Mouse (Mus musculus): ENCODE data around the gene Fchsd2. TPM values are rescaled to one million over a fixed set of nuclear protein-coding genes. Genes with fewer than 3 reads are reported as not detected.
"Not testable (repeated sequence)": the region's sequence is repeated elsewhere in the genome, so short reads cannot be mapped to it uniquely, and the experiment has no call there.

Fchsd2 gene
- total RNA-seq, 2 experiments from 2014 or later: 6.7 to 7.4 TPM

- no peak for DNase-seq
Measured at GRCm38 (mm10) chr7:101114328-101114727, 21.7 kb downstream of the Fchsd2 start.

DNA sequence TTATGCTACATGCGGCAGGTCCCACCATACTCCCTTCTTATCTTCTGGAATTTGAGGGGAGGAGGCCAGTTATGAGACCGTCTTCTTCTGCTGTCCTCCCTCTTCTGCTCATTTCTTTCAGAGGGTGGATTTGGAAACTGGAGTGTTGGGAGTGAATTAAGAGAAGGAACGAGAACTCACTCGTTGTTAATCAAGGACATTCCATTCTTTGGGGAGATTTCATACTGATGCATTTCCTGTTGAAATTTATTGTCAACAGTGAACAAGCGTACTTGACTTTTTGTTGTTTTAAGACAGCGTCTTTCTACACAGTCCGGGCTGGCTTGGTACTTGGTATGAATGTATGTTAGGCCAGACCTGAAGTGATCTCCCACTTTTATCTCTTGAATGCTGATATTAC is 26.7 kb downstream of the Fchsd2 start:
- DNase-seq: no peak

GRCm38 (mm10) chr7:101123579-101124347 is 31.1 kb downstream of the Fchsd2 start:
- DNase-seq: no peak

DNA sequence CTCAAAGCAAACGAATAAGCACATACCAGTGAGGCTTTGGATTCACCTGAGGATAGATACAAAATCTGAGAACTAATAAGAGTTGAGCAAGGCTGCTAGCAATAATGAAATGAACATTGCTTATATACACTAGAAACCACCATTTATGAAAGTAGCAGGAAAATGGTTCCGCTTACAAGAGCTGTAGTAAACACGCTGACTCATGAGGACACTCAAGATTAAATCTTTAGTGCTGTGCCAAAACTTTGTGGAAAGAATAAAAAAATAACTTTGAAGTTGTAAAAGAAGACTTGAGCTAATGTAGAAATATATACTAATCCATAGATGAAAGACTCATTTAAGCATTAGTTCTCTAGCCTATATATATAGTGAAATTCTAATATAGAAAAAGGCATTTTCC is 35.1 kb downstream of the Fchsd2 start:
- DNase-seq: no peak

DNA sequence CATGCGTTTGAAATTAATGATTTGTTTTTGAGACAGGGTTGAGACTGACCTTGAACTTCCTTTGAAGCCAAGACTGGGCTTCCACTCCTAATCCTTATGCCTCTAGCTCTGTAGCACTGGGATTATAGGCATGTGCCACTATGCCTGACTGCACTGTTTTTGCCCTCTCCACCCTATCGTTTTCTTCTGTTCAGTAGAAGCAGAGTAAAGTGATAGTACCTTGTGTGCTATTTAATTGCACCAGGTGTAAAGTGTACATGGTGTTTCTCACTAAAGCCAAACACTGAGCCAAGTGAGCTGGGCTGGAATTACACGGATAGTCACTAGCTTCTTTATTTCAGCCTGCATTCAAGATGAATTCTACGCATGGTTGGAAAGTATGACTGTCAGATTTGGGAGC is 35.9 kb downstream of the Fchsd2 start:
- no peak for DNase-seq

- DNase-seq: no peak
Measured at GRCm38 (mm10) chr7:101130646-101131045, 38.0 kb downstream of the Fchsd2 start.

GRCm38 (mm10) chr7:101131281-101131680 is 38.6 kb downstream of the Fchsd2 start:
- DNase-seq: no peak

GRCm38 (mm10) chr7:101133591-101133990 is 40.9 kb downstream of the Fchsd2 start:
- no peak for DNase-seq

GRCm38 (mm10) chr7:101134117-101134516 is 41.5 kb downstream of the Fchsd2 start:
- DNase-seq: no peak

DNA sequence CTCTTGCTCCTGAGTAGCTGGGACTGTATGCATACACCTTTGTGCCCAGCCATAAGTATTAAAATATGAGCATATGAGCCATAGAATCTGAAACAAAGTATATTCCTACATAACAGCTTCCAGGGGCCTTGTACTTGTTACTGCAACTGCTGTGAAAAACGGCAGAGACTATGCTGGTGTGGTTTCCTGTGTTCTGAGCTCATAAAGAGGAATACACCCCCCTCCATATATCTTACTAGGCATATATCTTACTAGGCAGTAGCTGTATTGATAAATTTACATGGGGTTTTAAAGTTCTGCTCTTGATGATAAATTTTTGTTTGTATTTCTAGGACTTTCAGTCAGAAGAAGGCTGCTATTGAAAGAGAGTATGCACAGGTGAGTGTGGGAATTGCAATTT is 46.2 kb downstream of the Fchsd2 start:
- DNase-seq: no peak

DNA sequence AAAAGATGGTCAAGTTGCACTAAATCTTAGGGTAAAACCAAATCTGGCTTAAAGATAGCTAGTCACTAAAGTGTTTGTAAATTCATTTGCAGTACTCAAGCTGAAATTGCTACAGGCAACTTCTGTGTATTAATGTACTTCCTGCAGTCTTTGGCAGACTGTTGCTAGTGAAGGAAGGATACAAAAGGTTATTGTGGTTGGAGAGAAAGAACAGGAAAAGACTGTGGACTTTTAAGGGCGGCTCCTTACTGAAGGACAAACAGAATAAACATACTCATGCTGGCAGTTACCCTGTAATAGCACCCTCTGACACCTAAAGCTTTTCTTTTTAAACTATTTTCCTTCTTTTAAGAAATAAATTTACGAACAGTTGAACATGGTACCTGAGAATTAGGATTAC is 50.2 kb downstream of the Fchsd2 start:
- DNase-seq: no peak

GRCm38 (mm10) chr7:101144222-101144621 is 51.6 kb downstream of the Fchsd2 start:
- DNase-seq: no peak

GRCm38 (mm10) chr7:101149039-101149438 is 56.4 kb downstream of the Fchsd2 start:
- no peak for DNase-seq

DNA sequence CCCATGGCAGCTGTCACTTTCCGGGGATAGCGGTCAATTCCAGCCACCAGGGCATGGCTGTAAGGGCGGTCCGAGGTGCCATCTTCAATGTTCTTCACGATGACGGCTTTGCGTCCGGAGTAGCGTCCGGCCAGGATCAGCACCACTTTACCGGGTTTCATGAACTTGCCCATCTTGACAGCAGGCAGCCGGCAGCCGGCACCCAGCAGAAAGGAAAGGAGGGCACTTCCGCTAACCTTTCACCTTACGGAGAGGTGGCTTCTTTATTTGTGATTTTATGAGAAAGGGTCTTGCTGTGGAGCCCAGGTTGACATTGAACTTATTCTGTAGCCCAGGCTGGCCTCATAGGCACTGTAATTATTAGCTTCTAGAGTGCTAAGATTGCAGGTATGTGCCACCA is 62.2 kb downstream of the Fchsd2 start:
- DNase-seq: not testable (repeated sequence)

- no peak for DNase-seq
Measured at GRCm38 (mm10) chr7:101155284-101155683, 62.6 kb downstream of the Fchsd2 start.

DNA sequence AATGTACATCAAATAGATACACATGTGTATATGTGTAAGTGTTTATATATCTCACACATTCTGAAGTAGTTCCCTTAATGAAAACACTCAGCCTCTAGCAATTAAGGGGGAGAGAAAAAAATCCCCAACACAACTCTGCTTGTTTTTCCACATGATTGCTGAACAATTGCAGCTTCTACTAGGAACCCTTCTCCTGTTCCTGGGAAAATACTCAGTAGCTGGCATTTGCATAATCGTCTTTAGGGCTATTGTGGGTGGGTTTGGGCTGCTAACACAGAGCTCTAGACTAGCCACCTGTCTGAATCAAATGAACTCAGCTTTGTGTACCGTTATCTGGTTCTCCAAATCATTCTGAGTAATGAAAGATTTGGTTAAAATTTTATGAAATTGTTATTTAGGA is 67.6 kb downstream of the Fchsd2 start:
- no peak for DNase-seq

GRCm38 (mm10) chr7:101162781-101163180 is 70.1 kb downstream of the Fchsd2 start:
- no peak for DNase-seq

DNA sequence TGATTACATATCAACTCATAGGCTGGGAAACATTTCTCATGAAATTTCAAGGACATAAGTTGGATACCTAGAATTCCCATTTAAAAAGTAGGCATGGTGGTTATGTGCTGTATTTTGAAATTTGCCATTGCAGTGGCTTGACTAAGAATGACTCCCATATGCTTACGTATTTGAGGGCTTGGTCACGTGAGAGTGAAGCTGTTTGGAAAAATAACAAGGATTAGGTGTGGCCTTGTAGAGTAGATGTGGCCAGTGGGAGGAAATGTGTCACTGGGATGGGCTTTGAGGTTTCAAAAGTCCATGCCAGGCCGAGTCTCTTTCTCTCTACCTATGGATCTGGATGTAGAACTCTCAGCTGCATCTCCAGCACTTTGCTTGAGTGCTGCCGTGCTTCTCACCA is 71.2 kb downstream of the Fchsd2 start:
- DNase-seq: no peak

DNA sequence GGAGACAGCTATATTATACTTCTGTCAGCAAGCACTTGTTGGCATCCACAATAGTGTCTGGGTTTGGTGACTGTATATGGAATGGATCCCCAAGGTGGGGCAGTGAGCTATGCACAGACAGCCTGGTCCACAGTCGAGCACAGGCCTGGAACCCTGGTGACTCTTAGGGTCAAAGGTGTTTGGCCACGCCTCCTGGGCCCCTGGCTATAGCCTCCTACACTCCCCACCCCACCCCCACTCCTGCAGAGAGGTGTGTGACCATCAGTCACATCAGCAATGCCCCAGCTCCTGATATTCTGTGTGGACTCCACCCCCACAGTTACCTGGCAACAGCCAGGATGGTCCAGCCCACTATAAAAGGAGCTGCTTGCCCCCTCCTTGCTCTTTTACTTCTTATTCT is 73.9 kb downstream of the Fchsd2 start:
- no peak for DNase-seq

DNA sequence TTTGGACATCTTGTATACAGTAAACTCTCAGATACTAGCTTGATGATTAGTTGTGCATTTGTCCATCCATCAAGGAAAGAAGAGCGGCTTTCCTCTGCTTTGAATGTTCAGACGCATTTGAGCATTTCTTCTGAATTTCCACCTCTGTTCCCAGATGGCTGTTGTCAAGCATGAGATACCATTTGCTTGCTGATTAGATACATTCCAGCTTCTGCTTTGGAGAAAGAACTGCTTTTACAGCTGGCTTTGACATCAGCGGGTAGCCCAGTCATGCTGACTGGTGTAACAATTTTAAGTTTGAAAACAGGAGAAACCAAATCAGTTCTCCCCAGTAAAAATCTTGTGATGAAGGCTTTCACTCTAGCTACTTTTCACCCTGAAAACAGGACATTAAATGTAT is 77.8 kb downstream of the Fchsd2 start:
- DNase-seq: no peak

- no peak for DNase-seq
Measured at GRCm38 (mm10) chr7:101171002-101171401, 78.3 kb downstream of the Fchsd2 start.

DNA sequence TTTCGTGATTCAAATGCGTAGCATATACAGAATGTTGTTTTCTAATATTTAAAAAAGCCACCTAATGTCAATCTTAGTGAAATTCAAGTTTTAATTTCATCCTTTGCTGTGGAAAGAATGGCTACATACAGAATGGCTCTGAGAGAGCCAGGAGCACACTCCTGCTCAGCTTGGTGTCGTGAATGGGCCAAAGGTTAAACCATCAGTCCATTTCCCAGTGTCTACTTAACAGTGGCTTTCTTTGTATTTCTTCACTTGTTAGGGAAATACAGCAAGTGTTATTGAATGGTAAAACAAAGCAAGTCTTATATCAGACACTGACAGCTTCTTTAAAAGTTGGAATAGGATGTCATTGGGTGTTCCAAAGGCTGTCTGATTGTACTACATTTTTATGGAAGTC is 80.7 kb downstream of the Fchsd2 start:
- DNase-seq: no peak

GRCm38 (mm10) chr7:101178751-101179150 is 86.1 kb downstream of the Fchsd2 start:
- no peak for DNase-seq

DNA sequence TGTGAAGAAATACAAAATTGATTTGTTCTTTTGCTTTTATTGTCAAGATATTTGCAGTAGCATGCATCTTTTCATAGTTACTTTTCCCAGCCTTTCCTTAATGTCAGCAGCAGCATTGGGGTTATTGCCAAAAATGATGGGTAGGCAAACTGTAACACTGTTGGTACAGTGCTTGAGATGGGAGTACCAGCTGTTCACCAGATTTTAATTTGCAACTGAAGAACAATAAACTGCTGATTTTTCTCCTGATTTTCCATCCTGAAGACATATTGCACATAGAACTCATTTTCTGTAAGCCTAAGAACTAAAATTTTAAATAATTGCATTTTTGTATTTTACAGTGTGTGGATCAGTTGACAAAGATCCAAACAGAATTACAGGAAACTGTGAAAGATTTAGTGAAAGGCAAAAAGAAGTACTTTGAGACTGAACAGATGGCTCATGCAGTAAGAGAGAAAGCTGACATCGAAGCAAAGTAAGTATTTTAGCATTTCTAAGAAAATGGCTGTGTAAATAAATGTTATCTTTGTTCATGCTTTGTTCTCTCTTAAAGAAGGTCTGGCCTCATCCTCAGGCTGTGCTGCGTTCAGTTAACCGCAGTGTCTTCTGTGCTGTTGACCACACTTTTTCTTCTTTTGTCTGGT is 98.8 kb downstream of the Fchsd2 start:
- no peak for DNase-seq
